In genomic region chr6:118010756-118011615, GRCm38 (mm10) we compare ENCODE assay signal across 9 mouse cellular contexts. TPM values are rescaled to one million over a fixed set of nuclear protein-coding genes. Genes with fewer than 3 reads are reported as not detected.
DNase-seq lines count a peak whose midpoint lies in the region; ATAC-seq lines count a peak whose summit lies in the region.
"Had no signal": no experiment of that assay in that cellular context is flagged by ENCODE, and none has a peak within 500 bp of the region (broad histone marks: within the 10 kb centered on the region; RNA-seq: fewer than 3 reads in every experiment).

Rasgef1a (plus strand) TSS chr6:118011438.

- H3K36me3 ChIP-seq in forebrain, embryonic 15.5 days, result no peaks in the 10 kb centered on the region
- H3K36me3 ChIP-seq in neural tube, embryonic 15.5 days, result no peaks in the 10 kb centered on the region

- H3K27ac ChIP-seq in forebrain, embryonic 15.5 days (replicated peaks), result 0 out of 2 replicates have a peak within 1 kb of the TSS, but pooled peaks have one; percentile 11
- H3K27ac ChIP-seq in neural tube, embryonic 15.5 days (replicated peaks), result 0 out of 2 replicates have a peak within 1 kb of the TSS, but pooled peaks have one; percentile 4

- peaks cover 14% of the 10 kb centered on the region; the same call in 1 of the 2 replicates for H3K27me3 ChIP-seq in forebrain, embryonic 15.5 days
- H3K27me3 ChIP-seq in neural tube, embryonic 15.5 days (replicated peaks), result peaks cover 20% of the 10 kb centered on the region

- peak within 1 kb of the TSS; percentile 50 for H3K4me3 ChIP-seq in forebrain, embryonic 15.5 days
- H3K4me3 ChIP-seq in neural tube, embryonic 15.5 days (replicated peaks), result peak within 1 kb of the TSS; percentile 58
- H3K4me3 ChIP-seq: erythroblast, embryonic 14.5 days had no signal

- intact Hi-C loops in left cerebral cortex, postnatal 10 days (cut with DNase I), result loop anchor here (5.0 kb wide), 1 partner anchor 69 kb away; no protein-coding TSS in a partner anchor

- H3K9me3 ChIP-seq in forebrain, embryonic 15.5 days, result no peaks in the 10 kb centered on the region
- H3K9me3 ChIP-seq in neural tube, embryonic 15.5 days (replicated peaks), result no peaks in the 10 kb centered on the region

- H3K9ac ChIP-seq in forebrain, embryonic 15.5 days (replicated peaks), result peak within 1 kb of the TSS; percentile 51
- peak within 1 kb of the TSS; percentile 60 for H3K9ac ChIP-seq in neural tube, embryonic 15.5 days (replicated peaks)

- peak; percentile 56; the same call in 1 of the 2 replicates for ATAC-seq in forebrain, embryonic 15.5 days (replicated peaks)
- ATAC-seq in neural tube, embryonic 15.5 days (ENCODE audit: low FRiP score), result peak; percentile 66

- H3K4me2 ChIP-seq in forebrain, embryonic 15.5 days (replicated peaks), result peak within 1 kb of the TSS; percentile 71
- peak within 1 kb of the TSS; percentile 85 for H3K4me2 ChIP-seq in neural tube, embryonic 15.5 days

- 11% methylated on average over 57 of the region's 70 CpGs for WGBS in forebrain, embryonic 15.5 days
- WGBS in neural tube, embryonic 15.5 days, result 11% methylated on average over 67 of the region's 70 CpGs

- DNase-seq in embryo, embryonic 11 days, result peak; percentile 52
- no peak for DNase-seq in embryo, embryonic 9.5 days (ENCODE audit: extremely low spot score)
- peak; percentile 37 for DNase-seq in R1 (ENCODE audit: low read depth, low spot score)
- DNase-seq in left cerebral cortex, postnatal 10 days (ENCODE audit: extremely low spot score in 1 of 2, low spot score in 2 of 2), result peak; percentile 28 to 75
- no peak for DNase-seq in urinary bladder, adult 18-20 months (ENCODE audit: low spot score in 2 of 2)
- DNase-seq in adrenal gland, adult 2 months, result no peak

- H3K4me1 ChIP-seq in forebrain, embryonic 15.5 days, result peaks cover 23% of the 10 kb centered on the region
- peaks cover 26% of the 10 kb centered on the region for H3K4me1 ChIP-seq in neural tube, embryonic 15.5 days

RNA-seq across cellular contexts. Expression of gene Rasgef1a, which starts in this region (rescaled TPM):
- 3.7 and 4.1 TPM in 2 replicates for polyA plus RNA-seq in forebrain, embryonic 15.5 days (2015; fragmentation: Nextera tagmentation; extraction: Ambion mirVana)
- 10 to 100 TPM; 79.8 to 88.2 TPM for total RNA-seq in left cerebral cortex, postnatal 10 days (2021)
- polyA plus RNA-seq in neural tube, embryonic 15.5 days (2015; fragmentation: Nextera tagmentation; extraction: Ambion mirVana), result 3.3 and 4.3 TPM in 2 replicates
- total RNA-seq in adrenal gland, adult 2 months (2021), result under 1 TPM; 0.20 to 0.31 TPM
- polyA plus RNA-seq in adrenal gland, adult 2 months (2012; rRNA removed), result 0.07 and 0.37 TPM in 2 replicates
- polyA plus RNA-seq: erythroblast, embryonic 14.5 days had no signal

Comparison
In these comparisons a context has a peak if more than half of its experiments do, and no peak if none do; other contexts are left out.
1. RNA of gene Rasgef1a (total RNA-seq): 79.8 to 88.2 TPM in left cerebral cortex, postnatal 10 days; 0.20 to 0.31 TPM in adrenal gland, adult 2 months; every median in the first group is over 10 times any median in the second.
2. DNase-seq: peak in embryo, embryonic 11 days (single experiment), R1 (single experiment) and left cerebral cortex, postnatal 10 days (2 of 2); none in embryo, embryonic 9.5 days (single experiment), urinary bladder, adult 18-20 months (0 of 2) and adrenal gland, adult 2 months (single experiment).